Mouse (Mus musculus): ENCODE results near the gene Ush2a. TPM values are rescaled to one million over a fixed set of nuclear protein-coding genes. Genes with fewer than 3 reads are reported as not detected.
A peak's percentile ranks its signal among the peaks of the same experiment; 100 is the strongest.

The Ush2a gene
- 0.03 TPM in 1 of 2 replicates, not detected in the other for polyA plus RNA-seq (2014; fragmentation: Nextera tagmentation; extraction: Ambion mirVana)

DNA sequence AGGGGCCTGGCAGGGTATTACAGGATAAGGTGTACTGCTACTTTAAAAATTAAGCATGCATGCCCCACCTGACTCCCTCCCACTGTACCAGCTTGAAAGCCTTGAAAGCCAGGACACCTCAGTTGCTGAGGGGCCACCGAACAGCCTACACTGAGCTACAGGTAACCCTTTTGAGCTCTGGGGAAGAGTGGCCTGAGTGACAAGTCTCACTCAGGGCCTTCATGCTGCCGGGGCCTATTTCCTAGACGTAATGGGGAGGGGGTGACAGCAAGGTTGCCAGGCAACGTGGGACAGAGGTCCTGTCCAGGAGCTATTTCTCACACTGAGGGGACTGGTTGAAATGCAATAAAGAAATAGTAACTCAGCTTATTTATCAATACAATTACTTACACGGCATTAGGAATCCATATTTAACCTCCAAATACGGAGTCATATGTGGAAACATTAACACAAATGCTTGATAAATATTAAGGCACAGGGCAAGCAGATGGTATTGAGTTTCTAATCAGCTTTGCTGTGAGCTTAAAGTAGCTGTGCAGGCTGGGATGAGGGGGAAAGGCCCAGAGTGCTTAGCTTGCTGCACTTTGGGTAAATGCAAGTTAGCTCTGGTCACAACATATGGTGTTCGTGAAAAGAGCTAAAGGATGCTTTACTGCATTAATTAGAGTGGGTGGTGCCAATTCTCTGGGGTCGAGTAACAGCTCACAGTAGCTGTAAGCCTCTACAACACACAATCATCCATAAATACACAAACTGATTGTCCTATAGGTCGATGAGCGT is at the start of gene Ush2a:
Gene Ush2a, plus strand, starts transcription at position 121 of the 780 bp plus-strand sequence.
- WGBS: 63% methylated on average over 10 of the region's 10 CpGs
- TF ChIP-seq CTCF (IDR thresholded peaks at IDR 0.05; ENCODE audit: low read depth): no peak
- H3K27ac ChIP-seq (ENCODE audit: low read depth): no peak within 1 kb of the TSS

DNA sequence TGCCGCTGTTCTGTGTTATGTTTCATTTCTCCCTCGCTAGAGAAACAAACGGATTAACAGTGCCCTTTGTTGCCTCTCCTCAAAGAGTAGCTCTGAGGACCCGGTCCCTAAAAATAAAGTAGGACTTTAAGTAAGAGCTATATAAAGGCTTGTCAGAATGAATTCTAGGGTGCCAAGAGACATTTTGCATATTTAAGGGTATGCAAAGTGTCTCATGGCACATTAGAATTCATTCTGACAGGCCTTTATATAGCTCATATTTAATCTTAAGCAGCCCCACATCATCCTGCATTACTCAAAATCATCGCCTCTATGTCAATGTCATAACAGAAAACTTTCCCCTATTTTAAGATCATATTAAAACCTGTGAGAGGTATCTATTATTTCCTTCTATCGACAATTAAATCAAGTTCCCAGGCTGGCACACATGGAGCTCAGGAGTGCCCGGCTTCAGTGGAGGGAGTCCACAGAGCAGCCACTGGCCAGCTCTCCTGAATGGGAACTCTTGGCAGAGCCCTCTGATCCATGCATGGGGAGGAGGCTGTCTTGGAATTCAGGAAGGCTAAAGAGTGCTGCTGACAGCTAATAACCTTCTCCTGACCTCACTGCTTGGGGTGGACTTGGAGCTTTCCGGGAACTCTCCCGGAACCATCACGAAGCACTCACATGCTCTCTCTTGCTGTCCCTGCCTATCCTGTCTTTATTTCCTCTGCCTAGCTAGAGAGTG is 46.8 kb upstream of the Ush2a start:
- Histone ChIP-seq H3K27me3 (ENCODE audit: insufficient read depth, low read length) (no peaks in the 10 kb centered on the region), H3K4me3 (ENCODE audit: low read depth, low read length) (no peak overlapping the region), H3K4me2 (no peak overlapping the region), H3K4me1 (ENCODE audit: insufficient read depth) (no peaks in the 10 kb centered on the region), H3K9ac (no peak overlapping the region), H3K9me3 (ENCODE audit: low read depth, low read length) (no peaks in the 10 kb centered on the region), H3K27ac (ENCODE audit: low read depth) (no peak overlapping the region), H3K36me3 (ENCODE audit: insufficient read depth) (no peaks in the 10 kb centered on the region)
- DNase-seq (peak; percentile 63), ATAC-seq (ENCODE audit: insufficient read depth) (peak; percentile 49; the same call in 1 of the 2 replicates)
- WGBS: 36% methylated on average over 10 of the region's 10 CpGs
- TF ChIP-seq CTCF (IDR thresholded peaks at IDR 0.05; ENCODE audit: low read depth): no peak

More for the DNA sequence above, at the start of gene Ush2a:
- Histone ChIP-seq H3K9me3 (ENCODE audit: low read depth, low read length) (no peaks in the 10 kb centered on the region), H3K36me3 (ENCODE audit: insufficient read depth) (no peaks in the 10 kb centered on the region), H3K27me3 (ENCODE audit: insufficient read depth, low read length) (no peaks in the 10 kb centered on the region), H3K4me3 (ENCODE audit: low read depth, low read length) (no peak within 1 kb of the TSS), H3K4me1 (ENCODE audit: insufficient read depth) (no peaks in the 10 kb centered on the region), H3K9ac (no peak within 1 kb of the TSS), H3K4me2 (no peak within 1 kb of the TSS)
- DNase-seq: no peak
- ATAC-seq (ENCODE audit: insufficient read depth): no peak

DNA sequence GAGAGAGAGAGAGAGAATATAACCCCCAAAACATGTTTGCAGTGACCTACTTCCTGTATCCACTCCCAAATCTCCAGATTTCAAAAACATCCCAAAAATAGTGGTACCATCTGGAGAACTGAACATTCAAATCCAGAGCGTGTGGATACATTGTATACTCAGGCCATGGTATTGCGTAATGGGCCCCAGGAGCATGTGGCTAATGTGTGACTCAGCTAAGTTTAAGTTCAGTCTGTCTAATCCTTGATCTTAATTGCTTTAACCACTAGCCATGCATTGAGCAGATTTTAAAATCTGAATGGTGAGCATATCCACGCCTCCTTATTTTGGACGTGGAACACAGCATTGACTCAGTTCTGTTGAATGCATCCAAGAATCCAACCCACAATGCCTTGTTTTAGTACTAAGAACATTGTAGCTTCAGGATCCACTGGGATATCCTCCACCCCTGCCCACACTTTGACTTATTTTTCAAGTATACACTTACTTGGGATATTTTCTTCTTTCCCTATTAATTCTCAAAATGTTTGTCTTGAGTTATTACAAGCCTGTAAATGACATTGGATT is 40.5 kb upstream of the Ush2a start:
- H3K9ac ChIP-seq: no peak overlapping the region
- H3K27me3 ChIP-seq (ENCODE audit: insufficient read depth, low read length): no peaks in the 10 kb centered on the region
- H3K36me3 ChIP-seq (ENCODE audit: insufficient read depth): no peaks in the 10 kb centered on the region
- H3K9me3 ChIP-seq (ENCODE audit: low read depth, low read length): no peaks in the 10 kb centered on the region
- H3K4me3 ChIP-seq (ENCODE audit: low read depth, low read length): no peak overlapping the region
- no peaks in the 10 kb centered on the region for H3K4me1 ChIP-seq (ENCODE audit: insufficient read depth)
- H3K4me2 ChIP-seq: no peak overlapping the region
- no peak for TF ChIP-seq CTCF (IDR thresholded peaks at IDR 0.05; ENCODE audit: low read depth)
- 79% methylated on average over 4 of the region's 4 CpGs for WGBS
- no peak overlapping the region for H3K27ac ChIP-seq (ENCODE audit: low read depth)
- DNase-seq (no peak), ATAC-seq (ENCODE audit: insufficient read depth) (no peak)

DNA sequence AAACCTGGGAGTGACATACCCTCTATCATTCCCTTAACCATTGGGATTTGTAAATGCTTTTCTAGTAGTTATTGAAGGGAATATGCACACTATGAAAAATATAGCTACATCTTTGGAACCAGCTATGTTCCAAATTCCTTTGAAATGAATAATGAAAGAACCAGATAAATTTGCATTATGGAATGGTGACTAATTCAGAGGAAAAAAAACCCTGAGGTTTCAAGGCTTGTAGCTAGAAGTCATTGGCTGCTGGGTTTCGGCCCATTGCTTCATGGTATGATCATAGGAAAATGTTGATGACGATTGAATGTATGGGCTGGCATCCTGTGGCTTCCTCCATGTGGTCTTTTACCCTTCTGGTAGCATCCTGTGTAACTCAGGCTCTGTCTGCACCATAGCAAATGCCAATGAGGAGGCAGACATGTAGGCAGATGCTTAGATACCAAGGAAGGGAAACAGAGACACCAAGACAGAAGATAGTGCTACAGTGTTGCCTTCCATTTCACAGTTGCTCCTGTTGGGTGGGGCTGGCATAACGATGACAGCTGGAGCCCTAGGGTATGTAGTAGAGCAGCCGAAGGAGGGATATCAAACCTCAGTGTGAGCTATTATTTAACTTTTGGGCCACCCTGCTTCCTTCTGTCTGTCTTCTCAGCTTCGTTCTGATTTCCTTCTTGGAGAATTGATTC is 28.6 kb upstream of the Ush2a start:
- Histone ChIP-seq H3K9ac (no peak overlapping the region), H3K27me3 (ENCODE audit: insufficient read depth, low read length) (no peaks in the 10 kb centered on the region), H3K4me1 (ENCODE audit: insufficient read depth) (no peaks in the 10 kb centered on the region), H3K4me2 (no peak overlapping the region), H3K9me3 (ENCODE audit: low read depth, low read length) (no peaks in the 10 kb centered on the region), H3K4me3 (ENCODE audit: low read depth, low read length) (no peak overlapping the region), H3K36me3 (ENCODE audit: insufficient read depth) (no peaks in the 10 kb centered on the region), H3K27ac (ENCODE audit: low read depth) (no peak overlapping the region)
- ATAC-seq (ENCODE audit: insufficient read depth): no peak
- WGBS: 77% methylated on average over 5 of the region's 5 CpGs
- no peak for DNase-seq
- TF ChIP-seq CTCF (IDR thresholded peaks at IDR 0.05; ENCODE audit: low read depth): no peak

DNA sequence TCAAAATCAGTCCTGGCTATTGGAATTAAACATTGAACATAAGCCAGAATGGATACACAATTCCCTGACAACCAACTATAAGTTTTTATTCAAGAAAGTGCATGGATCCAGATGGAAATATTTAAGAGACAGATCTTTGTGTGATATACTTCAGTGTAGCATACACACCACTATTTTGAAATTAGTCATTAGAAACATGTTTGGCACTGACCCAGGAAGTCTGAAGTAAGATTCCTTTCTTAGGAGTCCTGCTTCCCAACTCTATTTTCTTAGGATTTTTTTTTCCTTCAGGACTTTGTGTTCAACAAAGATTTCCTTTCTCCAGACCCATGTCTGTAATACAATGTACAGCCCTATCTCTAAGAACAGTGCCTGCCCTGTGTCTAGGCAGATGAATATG is 23.2 kb upstream of the Ush2a start:
- no peak overlapping the region for H3K9ac ChIP-seq
- no peaks in the 10 kb centered on the region for H3K36me3 ChIP-seq (ENCODE audit: insufficient read depth)
- TF ChIP-seq CTCF (IDR thresholded peaks at IDR 0.05; ENCODE audit: low read depth): no peak
- no peak overlapping the region for H3K27ac ChIP-seq (ENCODE audit: low read depth)
- H3K4me2 ChIP-seq: no peak overlapping the region
- no peaks in the 10 kb centered on the region; the same call in 1 of the 2 replicates for H3K4me1 ChIP-seq (ENCODE audit: insufficient read depth)
- no peaks in the 10 kb centered on the region for H3K27me3 ChIP-seq (ENCODE audit: insufficient read depth, low read length)
- DNase-seq (peak; percentile 77), ATAC-seq (ENCODE audit: insufficient read depth) (no peak)
- H3K4me3 ChIP-seq (ENCODE audit: low read depth, low read length): no peak overlapping the region
- H3K9me3 ChIP-seq (ENCODE audit: low read depth, low read length): no peaks in the 10 kb centered on the region

DNA sequence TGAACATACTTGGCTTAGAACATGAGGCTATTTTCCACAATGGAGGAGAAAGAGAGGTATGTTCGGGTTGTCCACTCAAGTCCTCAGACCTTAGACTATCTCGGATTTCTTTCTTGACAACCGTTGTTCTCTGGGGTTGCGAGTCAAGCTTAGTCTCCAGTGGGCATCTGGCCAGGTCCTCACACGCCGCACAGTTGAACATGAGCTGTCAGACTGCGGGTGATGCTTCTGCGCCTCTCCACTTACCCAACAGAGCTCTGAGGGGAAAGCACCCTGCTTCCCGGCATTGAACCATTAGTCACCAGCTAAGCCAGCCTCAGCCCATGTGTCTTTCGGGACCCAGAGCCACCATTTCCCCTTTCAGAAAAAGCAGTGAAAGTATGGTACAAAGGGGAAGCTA is 20.1 kb upstream of the Ush2a start:
- TF ChIP-seq CTCF (IDR thresholded peaks at IDR 0.05; ENCODE audit: low read depth): no peak
- H3K27ac ChIP-seq (ENCODE audit: low read depth): no peak overlapping the region
- WGBS: 69% methylated on average over 10 of the region's 10 CpGs

More for the DNA sequence above, 20.1 kb upstream of the Ush2a start:
- Histone ChIP-seq H3K27me3 (ENCODE audit: insufficient read depth, low read length) (no peaks in the 10 kb centered on the region), H3K9me3 (ENCODE audit: low read depth, low read length) (no peaks in the 10 kb centered on the region), H3K9ac (no peak overlapping the region), H3K4me1 (ENCODE audit: insufficient read depth) (no peaks in the 10 kb centered on the region; the same call in 1 of the 2 replicates), H3K4me2 (no peak overlapping the region), H3K4me3 (ENCODE audit: low read depth, low read length) (no peak overlapping the region), H3K36me3 (ENCODE audit: insufficient read depth) (no peaks in the 10 kb centered on the region)
- ATAC-seq (ENCODE audit: insufficient read depth): no peak
- peak; percentile 27 for DNase-seq

All from lung, embryonic 14.5 days (tissue).